Mouse (Mus musculus) E14TG2a.4 (cell line): Measurements from ENCODE around the gene Rnf144b.

ENCODE experiments used
- CTCF ChIP-seq: conservative IDR thresholded peaks from 2 replicates; pipeline ENCODE4 v1.5.1; 2014; ENCODE audit warnings: low read length
- NANOG ChIP-seq: IDR thresholded peaks from 2 replicates; pipeline ENCODE4 v1.6.1; 2014; ENCODE audit warnings: borderline replicate concordance, low read length, mixed read lengths

GRCm38 (mm10) chr13:47093791-47094190 is 28.7 kb upstream of the Rnf144b start:
- TF ChIP-seq CTCF (no peak), NANOG (no peak)
